Mouse (Mus musculus): Measurements from ENCODE around the gene Ndufs6.

Gene Ndufs6

GRCm38 (mm10) chr13:73327827-73328698, at the start of gene Ndufs6, which contains the start of gene Mrpl36:
Ndufs6 (minus strand) TSS chr13:73328542.
Mrpl36 (plus strand) TSS chr13:73328513.
- peak; percentile 89 to 90 for DNase-seq (ENCODE audit: low spot score in 2 of 2)

- no peak for DNase-seq (ENCODE audit: low spot score in 2 of 2)
Measured at GRCm38 (mm10) chr13:73377637-73378036, 49.3 kb upstream of the Ndufs6 start.

GRCm38 (mm10) chr13:73374612-73375011, 46.3 kb upstream of the Ndufs6 start:
- DNase-seq (ENCODE audit: low spot score in 2 of 2): no peak

GRCm38 (mm10) chr13:73373367-73373766, 45.0 kb upstream of the Ndufs6 start:
- DNase-seq (ENCODE audit: low spot score in 2 of 2): no peak

GRCm38 (mm10) chr13:73357106-73357505, 28.8 kb upstream of the Ndufs6 start:
- no peak for DNase-seq (ENCODE audit: low spot score in 2 of 2)

GRCm38 (mm10) chr13:73352491-73352890, 24.1 kb upstream of the Ndufs6 start:
- DNase-seq (ENCODE audit: low spot score in 2 of 2): no peak

GRCm38 (mm10) chr13:73351910-73352309, 23.6 kb upstream of the Ndufs6 start:
- no peak for DNase-seq (ENCODE audit: low spot score in 2 of 2)

- DNase-seq (ENCODE audit: low spot score in 2 of 2): no peak
Measured at GRCm38 (mm10) chr13:73350741-73351140, 22.4 kb upstream of the Ndufs6 start.

- no peak for DNase-seq (ENCODE audit: low spot score in 2 of 2)
Measured at GRCm38 (mm10) chr13:73347922-73348650, 19.7 kb upstream of the Ndufs6 start.

GRCm38 (mm10) chr13:73347171-73347570, 18.8 kb upstream of the Ndufs6 start:
- no peak for DNase-seq (ENCODE audit: low spot score in 2 of 2)

- DNase-seq (ENCODE audit: low spot score in 2 of 2): no peak
Measured at GRCm38 (mm10) chr13:73346743-73347142, 18.4 kb upstream of the Ndufs6 start.

GRCm38 (mm10) chr13:73346131-73346530, 17.8 kb upstream of the Ndufs6 start:
- DNase-seq (ENCODE audit: low spot score in 2 of 2): no peak

- no peak for DNase-seq (ENCODE audit: low spot score in 2 of 2)
Measured at GRCm38 (mm10) chr13:73345102-73345890, 17.0 kb upstream of the Ndufs6 start.

- no peak for DNase-seq (ENCODE audit: low spot score in 2 of 2)
Measured at GRCm38 (mm10) chr13:73336753-73337152, 8.4 kb upstream of the Ndufs6 start.

GRCm38 (mm10) chr13:73331736-73332135, 3.4 kb upstream of the Ndufs6 start:
- DNase-seq (ENCODE audit: low spot score in 2 of 2): no peak

- peak; percentile 79 to 86 for DNase-seq (ENCODE audit: low spot score in 2 of 2)
Measured at GRCm38 (mm10) chr13:73330844-73331501, 2.6 kb upstream of the Ndufs6 start.

GRCm38 (mm10) chr13:73323406-73323805, 4.9 kb downstream of the Ndufs6 start:
- DNase-seq (ENCODE audit: low spot score in 2 of 2): no peak

- no peak for DNase-seq (ENCODE audit: low spot score in 2 of 2)
Measured at GRCm38 (mm10) chr13:73322626-73323025, 5.7 kb downstream of the Ndufs6 start.

GRCm38 (mm10) chr13:73320048-73320447, 8.3 kb downstream of the Ndufs6 start:
- no peak for DNase-seq (ENCODE audit: low spot score in 2 of 2)

- no peak for DNase-seq (ENCODE audit: low spot score in 2 of 2)
Measured at GRCm38 (mm10) chr13:73310183-73310929, 18.0 kb downstream of the Ndufs6 start.

- no peak for DNase-seq (ENCODE audit: low spot score in 2 of 2)
Measured at GRCm38 (mm10) chr13:73306430-73306829, 21.9 kb downstream of the Ndufs6 start.

Data from frontal cortex, postnatal 14 days (tissue).